Mouse (Mus musculus) limb, embryonic 14.5 days (tissue): ENCODE data around the gene Rad54l. TPM values are rescaled to one million over a fixed set of nuclear protein-coding genes. Genes with fewer than 3 reads are reported as not detected.

Experiments used
- ATAC-seq: fragments of 200-750 bp; cut with Nextera tagmentation; 2 replicates; pipeline ENCODE4 v1.8.0; 2017; ENCODE audit warnings: low read depth, moderate number of reproducible peaks, moderate TSS enrichment; ENCODE audit not compliant: low FRiP score
- DNase-seq: peaks from one replicate; pipeline ENCODE4 v3.0.0-alpha.2; 2015; ENCODE audit warnings: low spot score
- H3K27ac ChIP-seq: fragments of 300-500 bp; sonication (generic); replicated peaks from 2 replicates; pipeline ENCODE4 v1.5.1; 2014; ENCODE audit warnings: low read depth, mild to moderate bottlenecking, low read length, moderate library complexity, mixed read lengths
- H3K27me3 ChIP-seq: fragments of 300-500 bp; sonication (generic); 2 replicates; pipeline ENCODE4 v1.6.1; 2014; ENCODE audit warnings: low read length, mixed read lengths; ENCODE audit not compliant: control insufficient read depth, insufficient read depth
- H3K36me3 ChIP-seq: fragments of 300-500 bp; sonication (generic); 2 replicates; pipeline ENCODE4 v1.6.1; 2014; ENCODE audit warnings: mild to moderate bottlenecking, low read length, moderate library complexity, mixed read lengths; ENCODE audit not compliant: control insufficient read depth, insufficient read depth
- H3K4me1 ChIP-seq: fragments of 300-500 bp; sonication (generic); 2 replicates; pipeline ENCODE4 v1.6.1; 2014; ENCODE audit warnings: antibody characterized with exemption, low read length, mixed read lengths; ENCODE audit not compliant: control insufficient read depth, insufficient read depth
- H3K4me2 ChIP-seq: fragments of 300-500 bp; sonication (generic); replicated peaks from 2 replicates; pipeline ENCODE4 v1.6.1; 2014; ENCODE audit warnings: low read depth, mild to moderate bottlenecking, low read length, moderate library complexity; ENCODE audit not compliant: severe bottlenecking
- H3K4me3 ChIP-seq: fragments of 300-500 bp; sonication (generic); replicated peaks from 2 replicates; pipeline ENCODE4 v1.5.1; 2014; ENCODE audit warnings: low read length
- H3K9ac ChIP-seq: fragments of 300-500 bp; sonication (generic); 2 replicates; pipeline ENCODE4 v1.6.1; 2014; ENCODE audit warnings: mild to moderate bottlenecking, low read depth, low read length, moderate library complexity; ENCODE audit not compliant: severe bottlenecking
- H3K9me3 ChIP-seq: fragments of 300-500 bp; sonication (generic); 2 replicates; pipeline ENCODE4 v1.6.1; 2016; ENCODE audit warnings: low read length; ENCODE audit not compliant: control insufficient read depth
- POLR2A ChIP-seq: fragments of 200-500 bp; IDR thresholded peaks from 2 replicates; pipeline ENCODE4 v1.8.0; 2012; ENCODE audit warnings: inconsistent platforms, mild to moderate bottlenecking, moderate library complexity, borderline replicate concordance; ENCODE audit not compliant: insufficient read depth, insufficient read length; ENCODE audit errors: extremely low read depth
- WGBS: fragments of 180-500 bp; shearing (Covaris S2); extraction: QIAGEN DNeasy Blood & Tissue Kit; methylation state at CpG from one replicate; pipeline ENCODE4 v1.1.7; 2014; 5-methylcytosine and 5-hydroxymethylcytosine counted together
- polyA plus RNA-seq, 2 experiments: library from polyadenylated mRNA; depleted of rRNA in 1 of 2; stranded (reverse) in 1 of 2; unstranded in 1 of 2; fragments of >200 nt; fragmentation: Nextera tagmentation in 1 of 2; extraction: Ambion mirVana in 1 of 2; gene quantifications; 2 replicates each; pipeline versions ENCODE4 v1.2.1 to v1.2.3; 2012 to 2014

Rad54l gene
- polyA plus RNA-seq, 2 experiments: 18.2 to 22.3 TPM

- Histone ChIP-seq H3K27ac (no peak overlapping the region), H3K9ac (no peak overlapping the region), H3K9me3 (no peaks in the 10 kb centered on the region), H3K4me2 (no peak overlapping the region), H3K4me3 (no peak overlapping the region), H3K4me1 (peaks cover 5% of the 10 kb centered on the region), H3K36me3 (peaks cover 4% of the 10 kb centered on the region; the same call in 1 of the 2 replicates), H3K27me3 (no peaks in the 10 kb centered on the region)
- ATAC-seq (no peak), DNase-seq (no peak)
- 80% methylated on average over 7 of the region's 7 CpGs for WGBS
- TF ChIP-seq POLR2A: no peak
Observed at GRCm38 (mm10) chr4:116140801-116141574, 17.5 kb upstream of the Rad54l start.

- Histone ChIP-seq H3K4me2 (no peak overlapping the region), H3K36me3 (peaks cover 4% of the 10 kb centered on the region; the same call in 1 of the 2 replicates), H3K27ac (no peak overlapping the region), H3K4me3 (no peak overlapping the region), H3K27me3 (no peaks in the 10 kb centered on the region), H3K9ac (no peak overlapping the region), H3K9me3 (no peaks in the 10 kb centered on the region), H3K4me1 (no peaks in the 10 kb centered on the region)
- 49% methylated on average over 13 of the region's 13 CpGs for WGBS
- no peak for TF ChIP-seq POLR2A
- ATAC-seq (no peak), DNase-seq (no peak)
Observed at GRCm38 (mm10) chr4:116137421-116137996, 14.0 kb upstream of the Rad54l start.

GRCm38 (mm10) chr4:116134990-116135389 lies 11.5 kb upstream of the Rad54l start:
- 37% methylated on average over 2 of the region's 2 CpGs for WGBS
- DNase-seq (peak; percentile 69), ATAC-seq (no peak)
- Histone ChIP-seq H3K27ac (no peak overlapping the region), H3K9me3 (no peaks in the 10 kb centered on the region), H3K36me3 (peaks cover 4% of the 10 kb centered on the region; the same call in 1 of the 2 replicates), H3K4me3 (no peak overlapping the region), H3K4me2 (no peak overlapping the region), H3K4me1 (no peaks in the 10 kb centered on the region), H3K27me3 (no peaks in the 10 kb centered on the region), H3K9ac (no peak overlapping the region)
- TF ChIP-seq POLR2A: no peak

- Histone ChIP-seq H3K36me3 (peaks cover 4% of the 10 kb centered on the region; the same call in 1 of the 2 replicates), H3K4me2 (no peak overlapping the region), H3K4me1 (no peaks in the 10 kb centered on the region), H3K9me3 (no peaks in the 10 kb centered on the region), H3K27me3 (no peaks in the 10 kb centered on the region), H3K27ac (no peak overlapping the region), H3K4me3 (no peak overlapping the region), H3K9ac (no peak overlapping the region)
- TF ChIP-seq POLR2A: no peak
- DNase-seq (no peak), ATAC-seq (no peak)
- WGBS: 75% methylated on average over 4 of the region's 4 CpGs
Observed at GRCm38 (mm10) chr4:116133126-116133525, 9.6 kb upstream of the Rad54l start.

GRCm38 (mm10) chr4:116127956-116128355 lies 4.5 kb upstream of the Rad54l start:
- Histone ChIP-seq H3K27ac (no peak overlapping the region), H3K36me3 (no peaks in the 10 kb centered on the region), H3K4me2 (no peak overlapping the region), H3K27me3 (no peaks in the 10 kb centered on the region), H3K9ac (no peak overlapping the region), H3K4me3 (no peak overlapping the region), H3K4me1 (peaks cover 2% of the 10 kb centered on the region), H3K9me3 (no peaks in the 10 kb centered on the region)
- WGBS: 85% methylated on average over 6 of the region's 6 CpGs
- TF ChIP-seq POLR2A: no peak
- ATAC-seq (no peak), DNase-seq (no peak)
